Mouse (Mus musculus): ENCODE measurements at regions not wholly inside any gene's neighbourhood (a gene's known extent, or its start where the extent isn't known, plus 50 kb on each side); places are given as distances from the start of the nearest gene placed in this dataset.

- no peak for DNase-seq (ENCODE audit: low spot score in 2 of 2)
These were observed 78.6 kb upstream of the Nkx1-1 start for GRCm38 (mm10) chr5:33512253-33512884.

- DNase-seq (ENCODE audit: low spot score in 2 of 2) = no peak
These were observed 77.9 kb upstream of the Nkx1-1 start for GRCm38 (mm10) chr5:33511529-33512252.

- DNase-seq (ENCODE audit: low spot score in 2 of 2) = no peak
These were observed 72.0 kb upstream of the Nkx1-1 start for GRCm38 (mm10) chr5:33505786-33506185.

DNA sequence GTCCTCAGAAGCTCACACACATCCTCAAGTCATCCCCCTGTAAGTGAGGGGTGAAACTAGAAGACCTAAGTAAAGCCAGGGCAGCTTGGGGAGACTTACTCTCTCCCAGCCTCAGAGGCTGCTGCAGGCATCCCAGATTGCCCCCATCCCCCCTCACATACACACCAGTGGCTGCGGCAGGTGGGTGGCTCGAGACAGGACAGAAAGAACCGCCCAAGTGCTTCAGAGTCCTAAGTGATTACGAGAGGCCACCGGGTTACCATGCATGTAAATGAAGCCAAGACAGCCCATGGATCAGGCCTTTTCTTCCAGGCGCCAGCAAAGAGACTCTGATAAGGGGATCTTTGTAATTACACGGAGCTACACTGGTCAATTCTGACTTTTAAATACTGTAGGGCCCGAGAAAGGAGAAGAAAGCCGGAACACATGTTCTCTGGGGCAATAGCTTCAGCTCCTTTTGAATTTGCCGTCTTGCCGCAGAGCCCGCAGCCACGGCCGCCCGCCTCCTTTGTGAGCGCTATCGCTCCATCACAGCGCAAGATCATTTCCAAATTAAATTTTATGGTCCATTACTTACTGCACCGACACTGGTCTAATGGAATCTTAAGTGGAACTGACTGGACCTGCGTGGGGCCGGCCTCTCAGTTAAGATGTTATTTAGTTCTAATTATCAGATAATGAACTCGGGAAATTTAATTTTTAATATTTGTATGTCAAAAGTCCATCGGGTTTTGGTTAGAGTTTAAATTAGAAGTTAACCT is 68.1 kb upstream of the Nkx1-1 start:
- DNase-seq (ENCODE audit: low spot score in 2 of 2) = no peak

- DNase-seq (ENCODE audit: low spot score in 2 of 2) = no peak
These were observed 67.4 kb upstream of the Nkx1-1 start for GRCm38 (mm10) chr5:33501211-33501610.

GRCm38 (mm10) chr5:33495900-33496529 is 62.2 kb upstream of the Nkx1-1 start:
- DNase-seq (ENCODE audit: low spot score in 2 of 2) = peak; percentile 62 to 70

GRCm38 (mm10) chr5:33495276-33495675 is 61.5 kb upstream of the Nkx1-1 start:
- no peak for DNase-seq (ENCODE audit: low spot score in 2 of 2)

DNA sequence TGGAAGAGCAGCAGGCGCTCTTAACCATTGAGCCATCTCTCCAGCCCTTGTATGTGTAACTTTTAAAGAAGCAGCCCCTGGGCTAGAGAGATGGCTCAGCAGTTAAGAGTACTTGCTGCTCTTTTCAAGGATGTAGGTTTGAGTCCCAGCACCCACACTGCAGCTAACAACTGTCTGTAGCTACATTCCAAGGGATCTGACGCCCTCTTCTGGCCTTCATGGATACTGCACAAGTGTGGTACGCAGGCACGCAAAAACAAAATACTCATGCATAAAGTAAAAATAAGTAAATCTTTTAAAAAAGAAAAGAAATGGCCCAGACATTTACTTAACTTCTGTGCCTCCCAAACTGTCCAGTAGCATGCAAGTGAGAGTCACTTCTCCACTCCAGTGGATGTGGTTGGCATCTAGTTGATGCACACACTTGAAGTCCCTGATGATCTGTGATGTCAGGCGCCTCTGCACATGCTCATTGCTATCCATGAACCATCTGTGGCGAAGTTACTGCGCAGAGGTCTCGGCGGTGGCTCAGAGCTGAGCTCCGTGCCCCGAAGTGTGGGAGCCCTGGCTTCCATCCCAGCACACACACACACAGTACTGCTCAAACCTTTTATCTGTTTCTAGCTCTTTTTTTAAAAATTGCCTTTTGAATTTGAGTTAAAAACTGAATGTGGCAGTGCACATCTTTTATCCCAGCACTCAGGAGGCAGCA is 59.0 kb upstream of the Nkx1-1 start:
- no peak for DNase-seq (ENCODE audit: low spot score in 2 of 2)

DNA sequence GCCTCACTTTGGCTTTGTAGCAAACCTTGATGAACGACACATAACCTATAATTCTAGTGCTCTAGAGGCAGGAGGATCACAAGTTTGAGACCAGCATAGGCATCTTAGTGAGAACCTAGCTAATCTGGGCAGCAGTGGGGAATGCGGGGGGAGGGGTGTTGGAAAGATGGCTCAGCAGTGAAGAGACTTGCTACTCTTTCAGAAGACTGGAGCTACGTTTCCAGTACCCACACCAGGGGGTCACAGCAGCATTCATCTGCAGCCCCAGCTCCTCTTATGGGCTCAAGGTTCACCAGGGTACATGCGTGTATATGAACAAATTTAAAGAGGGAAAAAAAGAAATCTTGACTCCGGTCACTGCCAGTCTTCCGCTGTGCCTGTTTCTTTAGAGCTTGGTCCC is 55.5 kb upstream of the Nkx1-1 start:
- no peak for DNase-seq (ENCODE audit: low spot score in 2 of 2)

- DNase-seq (ENCODE audit: low spot score in 2 of 2) = no peak
These were observed 54.4 kb upstream of the Nkx1-1 start for GRCm38 (mm10) chr5:33488152-33488561.

DNA sequence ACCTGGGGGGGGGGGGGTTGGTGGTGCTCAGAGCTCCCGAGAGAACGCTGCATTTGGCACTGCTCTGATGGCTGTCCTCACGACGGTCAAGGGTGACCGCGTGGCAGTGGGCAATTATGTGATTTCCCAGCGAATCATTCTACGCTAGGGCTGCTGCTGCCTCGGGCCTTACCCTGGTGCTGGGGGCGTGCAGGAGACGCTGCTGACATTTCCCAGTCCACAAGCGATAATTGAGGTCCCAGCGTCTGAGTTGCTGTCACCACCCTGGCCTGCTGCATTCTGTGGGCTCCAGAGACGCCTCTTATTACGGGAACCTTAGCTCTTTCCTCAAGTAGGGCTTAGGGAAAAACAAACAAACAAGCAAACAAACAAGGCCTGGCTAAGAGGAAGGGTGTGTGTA is 52.0 kb upstream of the Nkx1-1 start:
- no peak for DNase-seq (ENCODE audit: low spot score in 2 of 2)
